Mouse (Mus musculus): ENCODE data around the gene A230050P20Rik. TPM values are rescaled to one million over a fixed set of nuclear protein-coding genes. Genes with fewer than 3 reads are reported as not detected.

The A230050P20Rik gene
- total RNA-seq, 2 experiments from 2014 or later, result 2.1 to 2.3 TPM

GRCm38 (mm10) chr9:20891339-20892103, 23.1 kb downstream of the A230050P20Rik start:
- no peak for DNase-seq
- intact Hi-C loops (cut with DNase I), result no loop called here
- no peak for TF ChIP-seq CTCF (IDR thresholded peaks at IDR 0.05)
- Histone ChIP-seq H3K4me3 (no peak overlapping the region), H3K27ac (no peak overlapping the region)

GRCm38 (mm10) chr9:20892104-20892653, 23.7 kb downstream of the A230050P20Rik start:
- no peak overlapping the region for H3K4me3 ChIP-seq
- no peak for DNase-seq
- intact Hi-C loops (cut with DNase I), result no loop called here
- H3K27ac ChIP-seq, result no peak overlapping the region
- no peak for TF ChIP-seq CTCF (IDR thresholded peaks at IDR 0.05)

- H3K4me3 ChIP-seq, result no peak overlapping the region
- no peak overlapping the region for H3K27ac ChIP-seq
- intact Hi-C loops (cut with DNase I), result no loop called here
- TF ChIP-seq CTCF (IDR thresholded peaks at IDR 0.05), result no peak
- DNase-seq, result no peak
These were observed 24.6 kb downstream of the A230050P20Rik start for GRCm38 (mm10) chr9:20893069-20893468.

GRCm38 (mm10) chr9:20893590-20894343, 25.3 kb downstream of the A230050P20Rik start:
- DNase-seq, result no peak
- intact Hi-C loops (cut with DNase I), result no loop called here
- no peak for TF ChIP-seq CTCF (IDR thresholded peaks at IDR 0.05)

GRCm38 (mm10) chr9:20894629-20895028, 26.2 kb downstream of the A230050P20Rik start:
- TF ChIP-seq CTCF (IDR thresholded peaks at IDR 0.05), result no peak
- intact Hi-C loops (cut with DNase I), result loop anchor here (5.0 kb wide), 1 partner anchor 178 kb away; the partner anchor contains the start of genes Fdx1l and Gm49373
- no peak overlapping the region for H3K4me3 ChIP-seq
- DNase-seq, result no peak
- H3K27ac ChIP-seq, result no peak overlapping the region

More at GRCm38 (mm10) chr9:20893590-20894343, 25.3 kb downstream of the A230050P20Rik start:
- H3K27ac ChIP-seq, result no peak overlapping the region
- H3K4me3 ChIP-seq, result no peak overlapping the region

DNA sequence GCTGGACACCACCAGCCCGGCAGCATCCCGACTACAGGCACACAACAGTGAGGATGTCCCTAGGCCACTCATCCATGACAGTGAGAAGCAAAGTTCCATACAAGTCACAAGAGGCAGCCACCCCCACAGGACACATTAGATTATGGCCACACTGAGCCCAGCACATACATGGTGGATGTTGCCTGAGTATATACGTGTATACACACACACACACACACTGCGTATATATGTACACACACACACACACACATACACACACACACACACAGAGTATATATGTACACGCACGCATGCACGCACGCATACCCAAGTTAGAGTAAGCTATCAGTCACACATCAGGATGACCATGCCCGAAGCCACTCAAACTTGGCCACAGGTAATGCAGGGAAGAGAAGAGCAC, 26.9 kb downstream of the A230050P20Rik start:
- no peak overlapping the region for H3K4me3 ChIP-seq
- intact Hi-C loops (cut with DNase I), result loop anchor here (5.0 kb wide), 1 partner anchor 177 kb away; the partner anchor contains the start of genes Fdx1l and Gm49373
- H3K27ac ChIP-seq, result no peak overlapping the region
- no peak for TF ChIP-seq CTCF (IDR thresholded peaks at IDR 0.05)
- DNase-seq, result no peak

DNA sequence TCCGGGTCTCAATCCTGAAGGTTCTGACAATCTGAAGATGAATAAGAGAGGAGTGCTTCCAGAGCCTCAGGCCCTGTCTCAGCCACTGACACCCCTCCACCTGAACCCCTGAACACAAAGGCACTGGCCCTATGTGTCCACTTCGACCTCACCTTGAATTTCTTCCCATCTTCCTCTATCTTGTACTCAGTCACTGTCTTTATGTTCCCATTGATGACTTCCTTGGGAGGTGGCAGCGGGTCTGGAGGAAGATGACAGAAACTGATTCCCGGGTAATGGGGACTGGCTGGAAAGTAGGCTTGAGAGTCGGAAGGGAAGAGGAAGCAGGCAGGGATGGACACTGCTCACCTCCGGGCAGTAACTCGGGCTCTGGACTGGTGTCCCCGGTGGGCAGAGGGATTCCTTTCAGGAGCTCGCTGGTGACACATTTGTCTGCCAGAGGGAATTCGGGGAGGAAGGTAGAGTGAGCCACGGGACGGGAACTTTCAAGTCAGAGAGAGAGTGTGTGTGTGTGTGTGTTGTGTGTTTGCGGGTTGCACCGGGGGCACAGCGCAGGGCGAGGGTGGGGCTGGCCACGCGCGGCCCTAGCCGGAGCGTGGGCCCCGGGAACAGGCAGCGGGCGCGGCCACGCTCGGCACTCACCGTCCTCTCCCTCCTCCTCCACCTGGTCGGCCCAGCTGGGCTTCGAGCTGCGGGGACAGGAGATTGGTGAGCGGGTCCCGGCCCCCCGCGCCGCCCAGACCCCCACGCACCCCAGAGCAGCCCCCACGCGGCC, 29.5 kb downstream of the A230050P20Rik start:
- peak overlapping the region; percentile 98 for H3K4me3 ChIP-seq
- TF ChIP-seq CTCF (IDR thresholded peaks at IDR 0.05), result no peak
- peak overlapping the region; percentile 92 for H3K27ac ChIP-seq
- intact Hi-C loops (cut with DNase I), result loop anchor here (5.0 kb wide), 1 partner anchor 174 kb away; the partner anchor contains the start of genes Fdx1l and Gm49373
- DNase-seq, result no peak

DNA sequence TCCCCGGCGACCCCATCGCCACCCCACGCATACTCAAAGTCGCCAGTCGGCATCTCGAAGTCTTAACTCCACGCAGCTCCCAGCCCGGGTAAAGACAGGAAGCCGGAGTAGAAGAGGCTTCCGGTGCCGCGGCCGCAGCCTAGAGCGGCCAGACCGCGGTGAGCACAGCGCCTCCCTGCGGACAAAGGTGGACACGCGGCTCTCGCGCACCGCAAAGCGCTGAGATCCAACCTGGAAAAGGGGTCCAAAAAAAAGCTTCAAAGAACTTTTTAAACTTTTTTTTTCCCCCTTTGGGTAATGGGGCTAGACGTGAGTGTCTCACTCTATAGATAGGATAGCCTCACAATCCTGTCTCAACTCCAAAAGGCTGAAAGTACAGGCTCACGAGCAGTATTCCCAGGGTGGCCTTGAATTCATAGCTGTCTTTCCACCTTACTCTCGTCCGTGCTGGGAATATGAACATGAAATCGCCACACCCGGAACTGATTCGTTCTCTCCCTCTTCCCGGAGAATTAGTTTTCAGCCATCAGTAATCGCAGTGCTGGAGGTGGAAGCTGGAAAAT, 30.1 kb downstream of the A230050P20Rik start, which contains the start of gene Eif3g:
Eif3g (minus strand) TSS at position 113 of the 563 bp plus-strand sequence.
- Histone ChIP-seq H3K4me3 (peak within 1 kb of the TSS; percentile 98), H3K27ac (peak within 1 kb of the TSS; percentile 92)
- peak; percentile 100 for TF ChIP-seq CTCF (IDR thresholded peaks at IDR 0.05)
- intact Hi-C loops (cut with DNase I), result loop anchor here (5.0 kb wide), 1 partner anchor 174 kb away; the partner anchor contains the start of genes Fdx1l and Gm49373
- peak; percentile 92 for DNase-seq

- DNase-seq, result no peak
- intact Hi-C loops (cut with DNase I), result loop anchor here (1.0 to 2.0 kb wide), 3 partner anchors 99 to 236 kb away; no protein-coding TSS in a partner anchor
- peak; percentile 74 for TF ChIP-seq CTCF (IDR thresholded peaks at IDR 0.05)
- Histone ChIP-seq H3K4me3 (peak overlapping the region; percentile 28; the same call in 1 of the 2 replicates), H3K27ac (0 out of 2 replicates have a peak overlapping the region, but pooled peaks have one; percentile 25)
These were observed 33.2 kb downstream of the A230050P20Rik start for GRCm38 (mm10) chr9:20901466-20902173.

- no peak overlapping the region for H3K27ac ChIP-seq
- no peak for DNase-seq
- H3K4me3 ChIP-seq, result no peak overlapping the region
- no peak for TF ChIP-seq CTCF (IDR thresholded peaks at IDR 0.05)
- intact Hi-C loops (cut with DNase I), result no loop called here
These were observed 33.7 kb downstream of the A230050P20Rik start for GRCm38 (mm10) chr9:20902174-20902491.

GRCm38 (mm10) chr9:20909948-20910347, 41.5 kb downstream of the A230050P20Rik start:
- no peak overlapping the region for H3K27ac ChIP-seq
- intact Hi-C loops (cut with DNase I), result no loop called here
- DNase-seq, result no peak
- TF ChIP-seq CTCF (IDR thresholded peaks at IDR 0.05), result no peak
- H3K4me3 ChIP-seq, result no peak overlapping the region
